Mouse (Mus musculus): Measurements from ENCODE around the gene Dock2. TPM values are rescaled to one million over a fixed set of nuclear protein-coding genes. Genes with fewer than 3 reads are reported as not detected.

The Dock2 gene
- total RNA-seq, 2 experiments from 2014 or later = 0.62 to 0.85 TPM

DNA sequence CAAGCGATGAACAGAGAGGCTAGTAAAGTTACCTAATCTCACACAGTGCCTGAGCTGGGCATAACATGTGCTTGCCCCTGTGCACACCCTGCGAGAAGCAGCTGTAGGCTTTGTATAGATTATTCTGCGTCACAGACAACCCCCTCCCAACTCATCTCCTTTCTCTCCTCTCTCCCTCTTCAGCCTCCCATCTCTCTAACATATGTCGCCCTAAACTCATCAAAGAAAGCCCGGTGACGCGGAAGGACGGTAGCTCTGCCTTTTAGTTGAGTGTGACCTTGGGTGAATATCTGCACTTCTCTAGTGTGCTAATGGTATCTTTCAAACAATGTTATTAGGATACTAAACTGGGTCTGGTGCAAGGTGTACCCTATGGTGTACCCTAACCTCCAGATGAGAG, 13.7 kb downstream of the Dock2 start:
- no peak for DNase-seq (ENCODE audit: low spot score)

DNA sequence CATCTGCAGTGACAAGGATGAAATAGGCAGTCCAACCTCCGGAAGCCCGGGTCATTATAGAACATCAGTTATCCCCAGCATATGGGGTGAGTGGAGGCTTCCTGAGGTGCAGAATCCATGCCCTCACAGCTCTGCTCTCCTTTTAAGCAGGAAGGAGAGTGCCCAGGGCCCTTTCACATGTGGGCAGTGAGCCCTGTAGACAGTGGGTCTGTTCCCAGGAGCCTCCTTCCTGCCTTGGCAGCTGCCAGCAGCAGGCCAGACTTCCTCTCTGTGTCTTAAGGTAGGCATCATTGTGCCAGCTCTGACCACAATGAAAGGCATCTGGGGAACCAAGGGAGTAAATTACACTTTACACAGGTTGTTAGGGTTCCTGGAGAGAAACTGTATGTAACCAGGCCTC, 14.3 kb downstream of the Dock2 start:
- no peak for DNase-seq (ENCODE audit: low spot score)

DNA sequence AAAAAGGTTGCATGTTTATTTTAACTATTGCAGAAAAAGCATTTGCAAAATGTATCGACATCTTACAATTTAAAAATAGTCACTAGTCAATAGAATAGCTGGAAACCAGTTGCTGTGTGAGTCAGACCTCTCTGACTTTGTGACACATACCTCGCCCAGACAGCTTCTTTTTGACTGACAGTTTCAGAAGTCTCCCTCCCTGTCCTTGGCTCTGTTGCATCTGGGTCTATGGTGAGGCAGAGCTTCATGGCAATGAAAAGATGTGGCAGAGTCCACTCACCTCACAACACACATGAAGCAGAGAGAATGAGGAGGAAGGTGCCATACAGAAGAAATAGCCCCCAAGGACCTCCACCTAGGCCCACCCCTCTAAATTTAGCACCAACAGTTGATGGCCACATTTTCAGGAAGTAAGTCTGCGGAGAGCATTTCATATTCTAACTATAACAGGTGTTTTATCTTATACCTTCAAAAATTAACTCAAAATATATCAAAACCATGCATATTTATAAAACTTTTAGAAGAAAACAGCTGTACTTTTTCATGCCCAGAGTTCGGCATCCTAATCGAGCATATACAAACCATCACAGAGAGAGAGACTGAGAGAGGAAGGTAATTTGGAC, 19.8 kb downstream of the Dock2 start:
- DNase-seq (ENCODE audit: low spot score) = no peak

DNA sequence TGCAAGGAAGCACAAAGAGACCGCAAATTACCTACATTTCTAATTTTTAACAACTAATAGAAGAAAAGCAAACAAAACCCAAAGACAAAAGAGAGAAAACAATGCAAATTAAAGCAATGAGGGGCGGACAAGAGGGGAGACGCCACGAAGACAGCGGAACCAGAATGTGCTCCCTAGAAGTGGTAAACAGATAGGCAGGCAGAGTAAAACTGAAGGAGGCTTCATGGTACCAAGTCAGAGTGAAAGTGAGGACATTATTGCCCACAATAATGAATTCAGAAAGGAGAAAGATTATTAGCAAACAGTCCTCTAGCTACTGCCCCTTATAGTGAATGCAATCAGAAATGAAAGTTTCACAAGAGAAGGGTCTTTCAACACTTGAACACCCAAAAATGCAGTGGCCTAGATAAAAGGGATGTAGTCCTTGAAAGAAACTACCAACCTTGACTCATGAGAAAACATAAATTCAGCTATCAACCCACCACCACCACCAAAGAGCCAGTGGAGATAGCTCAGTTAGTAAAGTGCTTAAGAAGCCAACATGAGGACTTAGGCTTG, 21.0 kb downstream of the Dock2 start:
- no peak for DNase-seq (ENCODE audit: low spot score)

DNA sequence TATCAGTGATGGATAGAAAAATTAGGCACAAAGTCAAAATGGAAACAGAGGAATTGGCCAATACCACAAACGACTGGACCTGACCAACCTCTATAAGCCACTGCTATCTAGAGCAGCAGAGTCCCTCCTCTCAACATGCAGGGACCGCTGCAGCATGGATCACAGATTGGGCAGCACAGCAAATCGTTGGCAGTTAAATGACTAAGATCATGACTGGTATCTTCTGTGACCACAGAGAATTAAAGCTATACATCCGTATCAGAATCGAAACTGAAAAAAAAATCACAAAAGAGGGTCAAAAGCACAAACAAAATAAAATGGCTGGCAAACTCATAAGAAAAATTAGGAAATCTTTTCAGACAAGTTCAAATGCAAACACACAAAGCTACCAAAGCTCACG, 21.6 kb downstream of the Dock2 start:
- no peak for DNase-seq (ENCODE audit: low spot score)

DNA sequence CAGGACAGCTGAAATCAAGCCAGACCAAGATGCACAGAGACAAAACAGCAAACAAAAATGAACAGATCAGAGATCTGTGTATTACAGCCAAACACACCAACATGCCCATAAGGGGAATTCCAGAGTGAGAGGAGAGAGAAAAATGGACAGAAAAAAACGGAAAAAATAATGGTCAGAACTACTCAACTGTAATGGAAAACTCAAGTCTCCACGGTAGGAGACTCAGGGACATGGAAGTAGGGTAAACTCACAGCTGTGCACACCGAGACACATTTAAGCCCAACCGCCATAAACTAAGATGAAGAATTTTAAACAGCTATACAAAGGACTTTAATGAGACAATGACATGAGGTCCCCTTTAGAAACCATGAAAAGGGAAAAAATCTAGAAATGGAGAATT, 24.1 kb downstream of the Dock2 start:
- no peak for DNase-seq (ENCODE audit: low spot score)

DNA sequence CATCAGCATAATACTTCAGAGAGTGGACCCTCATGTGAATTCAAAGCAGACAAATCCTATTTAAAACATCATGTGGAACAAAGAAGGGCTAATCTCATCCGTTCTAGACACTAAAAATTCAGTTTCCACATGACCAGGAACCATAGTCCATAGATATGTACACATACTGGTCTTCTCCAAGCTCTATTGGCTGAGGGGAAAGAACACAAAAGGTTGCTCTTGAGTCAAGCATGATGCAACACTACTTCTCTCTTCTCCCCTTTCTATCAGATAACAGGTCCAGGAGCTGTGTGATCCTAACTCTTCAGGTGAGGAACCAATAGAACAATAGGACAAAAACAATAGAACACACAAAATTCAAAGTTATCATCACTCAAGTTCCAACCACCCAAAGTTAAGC, 42.6 kb downstream of the Dock2 start:
- no peak for DNase-seq (ENCODE audit: low spot score)

- no peak for DNase-seq (ENCODE audit: low spot score)
Measured at GRCm38 (mm10) chr11:34739816-34740215, 43.9 kb downstream of the Dock2 start.

DNA sequence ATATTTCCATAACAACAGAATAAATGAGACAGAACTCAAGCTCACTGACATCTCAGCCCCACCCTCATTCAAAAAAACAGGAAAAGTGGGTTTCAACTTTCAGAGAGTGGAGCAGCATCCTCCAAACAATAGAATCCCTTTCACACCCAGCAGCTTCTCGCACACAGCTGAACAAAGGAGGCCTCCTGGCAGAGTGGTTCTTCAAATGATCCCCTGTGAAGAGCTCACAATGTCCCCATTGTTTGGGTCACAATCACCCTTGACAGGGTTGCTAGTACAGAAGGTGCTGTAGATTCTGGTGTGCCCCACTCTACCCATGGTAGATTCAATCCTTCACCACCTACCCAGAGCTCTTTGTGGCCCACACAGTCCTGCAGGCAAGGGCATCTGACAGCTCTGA, 44.7 kb downstream of the Dock2 start:
- no peak for DNase-seq (ENCODE audit: low spot score)

DNA sequence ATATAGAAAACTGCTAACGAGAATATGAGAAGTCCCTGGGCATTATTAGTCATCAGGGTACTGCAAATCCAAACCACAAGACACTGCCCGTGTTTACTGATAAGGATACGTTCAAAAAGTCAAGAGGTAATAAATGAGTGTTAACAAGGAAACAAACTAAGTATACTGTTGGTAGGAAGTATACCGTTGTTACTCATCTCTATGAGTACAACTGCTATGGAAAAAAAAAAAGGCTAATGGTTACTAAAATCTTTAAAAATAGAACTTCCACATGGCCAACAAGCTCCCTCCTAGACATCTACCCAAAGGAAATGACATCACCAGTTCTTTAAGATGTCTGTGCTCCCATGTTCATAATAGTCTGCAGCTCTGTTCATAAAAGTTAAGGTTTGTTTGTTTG, 46.5 kb downstream of the Dock2 start:
- DNase-seq (ENCODE audit: low spot score) = no peak

DNA sequence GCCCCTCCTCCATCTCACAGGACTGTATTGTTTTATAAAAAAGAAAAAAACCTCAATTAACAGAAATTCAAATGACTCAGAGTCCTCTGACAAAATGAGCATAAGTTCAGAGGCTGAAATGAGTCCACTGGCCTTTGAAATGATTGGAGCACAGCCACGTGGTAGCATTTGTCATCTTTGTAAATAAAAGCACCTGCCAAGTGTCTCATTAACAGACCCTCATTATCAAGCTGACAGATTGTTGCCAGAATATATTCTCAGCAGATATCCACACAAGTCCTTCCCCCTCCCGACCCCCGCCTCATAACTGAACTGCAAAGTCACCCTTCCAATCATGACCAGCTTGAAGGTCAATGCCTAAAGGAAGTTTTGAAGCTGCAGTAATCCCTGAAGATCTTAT, 49.7 kb downstream of the Dock2 start:
- DNase-seq (ENCODE audit: low spot score) = no peak

DNA sequence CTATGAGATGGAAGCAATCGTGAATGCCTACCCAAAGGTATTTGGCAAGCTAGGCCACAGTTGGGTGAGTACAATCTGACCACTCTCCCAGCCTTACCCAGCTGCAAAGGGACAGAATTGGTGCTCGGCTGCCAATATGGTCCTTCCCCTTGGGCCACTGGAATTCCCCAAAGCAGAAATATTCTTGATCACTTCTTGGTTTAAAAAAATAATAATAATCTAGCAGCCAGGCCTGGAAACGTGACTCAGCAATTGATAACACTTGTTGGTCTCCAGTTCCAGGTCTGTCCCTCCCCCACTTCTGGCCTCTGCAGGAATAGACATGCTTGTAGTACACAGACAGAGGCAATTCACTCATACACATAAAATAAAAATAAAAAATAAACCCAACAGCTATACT, 56.2 kb downstream of the Dock2 start:
- no peak for DNase-seq (ENCODE audit: low spot score)

GRCm38 (mm10) chr11:34726699-34727347, 56.9 kb downstream of the Dock2 start:
- no peak for DNase-seq (ENCODE audit: low spot score)

DNA sequence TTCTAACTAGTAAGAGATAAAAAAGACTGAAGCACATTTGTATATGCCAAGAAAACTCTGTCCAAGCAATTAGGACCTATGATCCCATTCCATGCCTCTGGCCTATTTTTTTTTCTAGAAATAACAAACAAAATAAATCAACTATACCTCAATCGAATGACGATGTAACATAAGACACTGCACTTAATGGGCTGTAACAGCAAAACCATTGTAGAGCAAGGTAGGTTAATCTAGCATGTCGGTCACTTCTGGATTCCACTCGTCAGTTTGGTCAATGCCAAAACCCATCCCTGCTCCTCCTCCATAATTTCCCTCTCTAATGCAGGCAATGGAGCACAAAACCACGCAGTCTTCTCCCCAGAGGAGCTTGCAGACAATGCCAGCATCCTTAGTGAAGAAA, 70.3 kb downstream of the Dock2 start:
- no peak for DNase-seq (ENCODE audit: low spot score)

- DNase-seq (ENCODE audit: low spot score) = no peak
Measured at GRCm38 (mm10) chr11:34708278-34708677, 75.4 kb downstream of the Dock2 start.

- no peak for DNase-seq (ENCODE audit: low spot score)
Measured at GRCm38 (mm10) chr11:34707360-34707759, 76.3 kb downstream of the Dock2 start.

- DNase-seq (ENCODE audit: low spot score) = no peak
Measured at GRCm38 (mm10) chr11:34705108-34705446, 78.6 kb downstream of the Dock2 start.

GRCm38 (mm10) chr11:34704384-34705107, 79.1 kb downstream of the Dock2 start:
- DNase-seq (ENCODE audit: low spot score) = no peak

- DNase-seq (ENCODE audit: low spot score) = no peak
Measured at GRCm38 (mm10) chr11:34703851-34704250, 79.8 kb downstream of the Dock2 start.

GRCm38 (mm10) chr11:34681790-34682189, 101.9 kb downstream of the Dock2 start:
- no peak for DNase-seq (ENCODE audit: low spot score)

DNA sequence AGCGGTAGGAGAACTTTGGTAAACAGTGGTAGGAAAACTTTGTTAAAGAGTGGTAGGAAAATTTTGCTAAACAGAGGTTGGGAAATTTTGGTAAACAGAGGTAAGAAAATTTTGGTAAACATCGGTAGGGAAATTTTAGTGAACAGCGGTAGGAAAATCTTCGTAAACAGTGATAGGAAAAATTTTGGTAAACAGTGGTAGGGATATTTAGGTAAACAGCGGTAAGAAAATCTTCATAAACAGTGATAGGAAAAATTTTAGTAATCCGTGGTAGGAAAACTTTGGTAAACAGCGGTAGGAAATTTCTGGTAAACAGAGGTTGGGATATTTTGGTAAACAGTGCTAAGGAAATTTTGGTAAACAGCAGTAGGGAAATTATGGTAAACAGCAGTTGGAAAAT, 239.1 kb downstream of the Dock2 start:
- DNase-seq (ENCODE audit: low spot score) = no peak

DNA sequence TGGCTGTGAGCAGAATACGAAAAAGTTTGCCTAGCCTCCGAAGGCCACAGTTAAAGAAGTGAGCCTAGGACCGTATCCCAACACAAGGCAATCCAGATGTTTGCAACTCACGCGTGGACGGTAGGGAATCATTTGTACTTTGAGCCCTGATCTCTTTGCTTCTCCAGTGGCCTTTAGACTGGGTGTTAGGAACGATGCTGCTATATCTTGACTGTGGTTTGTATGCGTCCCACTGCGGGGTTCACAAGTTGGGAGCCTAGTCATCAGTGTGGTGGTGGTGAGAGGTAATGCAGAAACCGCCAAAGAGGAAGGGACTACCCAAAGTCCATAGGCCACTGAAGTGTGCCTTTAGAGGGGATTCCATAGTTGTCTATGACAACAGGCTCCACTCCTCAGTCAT, 251.6 kb downstream of the Dock2 start:
- no peak for DNase-seq (ENCODE audit: low spot score)

DNA sequence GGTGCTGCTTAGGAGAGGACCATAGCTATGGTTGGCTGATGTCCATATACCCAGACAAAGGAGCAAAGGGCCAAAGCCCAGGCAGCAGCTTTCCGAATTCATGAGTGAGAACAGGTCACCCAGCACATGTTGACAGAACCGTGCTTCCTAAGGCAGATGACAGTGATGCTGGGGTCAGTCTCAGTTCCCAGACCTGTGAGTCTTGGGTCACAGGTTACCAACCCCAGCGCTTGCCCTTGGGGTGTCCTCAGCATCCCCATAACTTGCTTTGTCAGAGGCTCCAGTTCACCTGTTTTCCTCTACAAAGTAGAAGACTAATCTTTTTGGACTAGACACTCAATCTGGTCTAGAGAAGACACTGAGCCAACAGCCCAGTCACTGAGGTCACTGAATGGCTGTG, 252.7 kb downstream of the Dock2 start:
- no peak for DNase-seq (ENCODE audit: low spot score)
